Mouse (Mus musculus) urinary bladder, adult 2 months (tissue): Measurements from ENCODE around the gene Slc6a5. TPM values are rescaled to one million over a fixed set of nuclear protein-coding genes. Genes with fewer than 3 reads are reported as not detected.
"Not testable (repeated sequence)": the region's sequence is repeated elsewhere in the genome, so short reads cannot be mapped to it uniquely, and the experiment has no call there.

ENCODE experiments used
- DNase-seq: peaks from one replicate; pipeline ENCODE4 v3.0.0; 2022; ENCODE audit warnings: low spot score
- polyA plus RNA-seq: library from polyadenylated mRNA; depleted of rRNA; stranded (reverse); fragments of >200 nt; gene quantifications from 2 replicates; pipeline ENCODE4 v1.2.3, GENCODE M21; 2012

Gene Slc6a5
- polyA plus RNA-seq, 1 experiment, result not detected

DNA sequence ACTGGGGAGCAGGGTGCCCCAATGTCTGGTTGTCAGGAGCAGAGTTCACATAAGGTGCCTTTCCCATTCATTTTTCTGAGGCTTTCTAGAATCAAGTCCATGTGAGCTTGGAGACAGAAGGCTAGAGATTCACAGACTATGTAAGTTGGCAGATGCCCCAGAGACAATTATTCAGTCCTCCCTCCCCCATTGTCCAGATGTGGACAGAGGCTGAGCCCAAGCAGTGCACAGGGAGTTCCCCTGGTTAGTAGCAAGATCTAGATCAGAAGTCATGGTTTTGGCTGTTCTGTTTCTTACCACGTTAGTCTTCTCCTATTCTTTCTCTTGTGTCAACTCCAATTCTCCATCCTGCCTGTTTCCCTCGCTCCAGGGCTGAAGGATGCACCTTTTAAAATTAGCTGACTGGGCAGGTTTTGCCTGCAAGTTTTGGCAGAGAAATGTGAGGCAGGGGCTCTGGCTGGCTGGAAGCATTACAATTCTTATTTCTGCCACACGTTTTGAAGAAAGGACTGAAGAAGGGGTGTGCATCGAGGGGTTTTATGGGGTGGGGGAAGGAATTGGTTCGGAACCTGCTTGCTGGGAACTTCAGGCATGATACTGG, 3.9 kb downstream of the Slc6a5 start:
- DNase-seq, result no peak

DNA sequence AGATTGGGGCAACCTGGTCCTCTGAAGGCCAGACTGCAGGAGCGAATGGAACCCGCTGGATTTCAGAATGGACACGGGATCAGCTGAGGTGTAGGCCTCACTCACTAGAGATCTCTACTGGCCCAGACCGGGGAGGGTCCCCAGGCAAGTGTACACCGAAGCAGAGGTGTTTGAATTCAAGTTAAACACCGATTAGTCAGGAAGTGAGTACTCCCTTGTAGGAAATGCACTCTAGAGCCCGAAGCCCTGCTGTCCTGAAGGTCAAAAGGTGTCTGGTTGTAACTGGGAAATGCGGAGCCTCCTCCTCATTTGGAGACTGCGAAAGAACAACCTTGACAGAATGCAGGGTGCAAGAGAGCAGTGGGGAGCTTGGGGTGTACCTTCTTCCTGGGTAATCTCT, 5.0 kb downstream of the Slc6a5 start:
- DNase-seq, result no peak

DNA sequence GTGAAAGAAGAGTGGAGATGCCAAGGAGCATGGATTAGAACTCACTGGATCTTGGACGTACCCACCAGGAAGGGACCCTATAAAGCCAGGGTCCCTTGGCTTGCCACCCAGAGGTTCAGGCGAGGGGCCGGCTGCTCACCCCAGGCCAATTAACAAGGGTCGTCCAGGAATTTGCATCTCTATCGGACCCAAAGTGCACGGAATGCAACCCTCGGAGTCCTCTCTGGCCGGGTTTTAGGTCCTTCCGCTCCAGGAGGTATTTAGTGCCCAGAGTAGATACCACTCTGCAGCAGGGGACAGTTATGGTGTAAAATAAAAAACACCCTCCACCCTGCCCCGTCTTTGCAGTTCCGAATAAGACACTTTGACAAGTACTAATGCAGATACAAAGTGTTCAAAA, 5.5 kb downstream of the Slc6a5 start:
- DNase-seq, result no peak

DNA sequence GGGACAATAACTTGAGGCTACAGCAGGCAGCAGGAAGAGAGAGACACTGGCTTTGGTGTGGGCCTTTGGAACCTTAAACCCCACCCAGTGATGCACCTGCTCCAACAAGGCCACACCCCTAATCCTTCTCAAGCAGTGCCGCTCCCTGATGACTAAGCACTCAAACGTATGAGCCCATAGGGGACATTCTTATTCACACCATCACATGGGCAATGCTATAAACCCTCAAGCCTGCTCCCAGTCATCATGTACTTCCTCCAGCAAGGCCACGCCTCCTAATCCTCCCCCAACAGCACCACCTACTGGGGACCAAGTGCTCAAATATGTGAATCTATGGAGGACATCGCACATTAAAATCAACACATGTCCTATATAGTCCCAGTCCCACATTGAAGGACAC, 9.5 kb downstream of the Slc6a5 start:
- no peak for DNase-seq

DNA sequence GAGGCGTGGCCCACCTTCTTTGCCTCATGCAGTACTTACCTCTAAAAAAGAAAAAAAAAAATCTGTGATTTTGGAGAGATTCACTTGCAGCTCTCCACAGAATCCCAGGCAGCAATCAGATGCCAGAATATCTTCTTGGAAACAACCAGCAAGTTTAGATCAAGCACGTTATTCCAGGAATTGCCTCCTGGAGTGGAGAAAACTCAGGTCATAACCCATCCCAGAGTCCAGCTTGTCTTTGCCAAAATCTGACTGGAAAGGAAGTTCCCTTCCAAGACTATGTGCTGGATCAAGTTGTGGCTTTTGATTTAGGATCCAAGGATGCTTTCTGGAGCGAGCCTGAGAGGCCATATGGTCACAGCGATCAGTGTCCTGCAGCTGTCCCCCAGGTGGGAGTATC, 10.8 kb downstream of the Slc6a5 start:
- DNase-seq, result no peak

DNA sequence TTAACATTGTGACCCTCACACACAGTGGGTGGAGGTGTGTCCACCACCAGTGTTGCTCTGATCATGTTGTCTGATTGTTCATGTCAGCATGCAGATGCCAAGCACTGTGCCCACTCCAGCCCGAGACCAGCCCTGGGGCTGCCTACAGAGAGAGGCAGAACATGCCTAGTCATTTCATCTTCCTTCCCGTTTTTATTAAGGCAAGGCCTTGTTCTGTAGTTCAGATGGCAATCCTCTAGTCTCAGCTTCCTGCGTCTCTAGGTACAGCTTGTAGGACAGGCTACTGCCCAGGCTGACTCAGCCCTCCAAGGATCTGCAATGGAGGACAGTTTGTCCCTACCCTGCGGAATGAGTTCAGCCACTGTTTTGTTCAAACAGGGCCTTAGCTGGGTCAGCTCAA, 13.0 kb downstream of the Slc6a5 start:
- no peak for DNase-seq

DNA sequence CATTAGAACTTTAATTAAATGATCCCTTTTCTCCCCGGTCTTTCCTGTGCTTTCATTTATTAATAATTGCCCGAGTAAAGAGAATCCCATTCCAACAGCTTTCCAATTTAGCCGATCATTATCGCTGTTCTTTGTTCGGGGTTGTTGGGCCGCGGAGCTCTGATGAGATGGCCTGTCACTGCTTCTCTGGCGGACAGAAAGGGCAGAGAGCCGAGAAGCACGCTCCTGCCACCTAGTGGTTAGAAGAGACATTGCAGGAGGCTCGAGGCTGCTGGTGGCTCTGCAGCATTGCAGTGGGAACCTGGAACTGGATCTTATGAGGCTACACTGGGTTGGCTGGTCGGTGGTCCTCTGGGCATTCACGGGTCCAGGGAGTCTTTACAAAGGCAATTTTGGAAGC, 13.4 kb downstream of the Slc6a5 start:
- peak; percentile 43 for DNase-seq

DNA sequence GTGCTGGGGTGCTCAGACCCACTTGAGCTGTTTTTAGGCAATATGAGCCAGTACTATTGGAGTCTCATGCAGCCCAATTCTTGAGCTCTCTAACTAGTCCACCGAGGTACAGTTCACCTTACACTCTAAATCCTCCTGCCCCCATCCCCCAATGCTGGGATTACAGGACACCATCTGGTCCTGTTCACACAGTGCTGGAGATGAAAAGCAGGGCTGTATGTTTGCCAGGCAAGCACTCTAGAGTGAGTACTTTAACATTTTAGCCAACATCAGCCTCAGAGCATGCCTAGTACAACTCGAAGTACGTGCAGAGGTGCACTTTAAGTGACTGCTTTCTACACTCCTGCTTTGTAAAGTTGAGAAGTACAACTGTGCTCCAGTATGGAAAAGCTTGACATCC, 18.6 kb downstream of the Slc6a5 start:
- DNase-seq, result no peak

DNA sequence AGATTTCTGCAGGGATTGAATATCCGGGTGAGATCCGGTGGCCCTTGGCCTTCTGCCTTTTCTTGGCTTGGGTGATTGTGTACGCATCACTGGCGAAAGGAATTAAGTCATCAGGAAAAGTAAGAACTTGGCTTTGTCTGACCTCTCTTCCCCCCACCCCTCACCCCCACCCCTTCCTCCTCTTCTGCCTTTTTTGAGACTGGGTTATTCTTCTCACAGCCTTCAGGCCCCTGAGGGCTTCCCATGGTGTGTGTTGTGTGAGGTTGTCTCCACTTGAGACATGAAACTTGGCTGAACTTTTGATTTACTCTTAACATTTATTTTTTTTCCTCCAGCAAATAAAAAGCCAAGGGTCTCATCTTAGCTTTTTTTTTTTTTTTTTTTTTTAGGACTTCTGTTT, 20.1 kb downstream of the Slc6a5 start:
- no peak for DNase-seq

DNA sequence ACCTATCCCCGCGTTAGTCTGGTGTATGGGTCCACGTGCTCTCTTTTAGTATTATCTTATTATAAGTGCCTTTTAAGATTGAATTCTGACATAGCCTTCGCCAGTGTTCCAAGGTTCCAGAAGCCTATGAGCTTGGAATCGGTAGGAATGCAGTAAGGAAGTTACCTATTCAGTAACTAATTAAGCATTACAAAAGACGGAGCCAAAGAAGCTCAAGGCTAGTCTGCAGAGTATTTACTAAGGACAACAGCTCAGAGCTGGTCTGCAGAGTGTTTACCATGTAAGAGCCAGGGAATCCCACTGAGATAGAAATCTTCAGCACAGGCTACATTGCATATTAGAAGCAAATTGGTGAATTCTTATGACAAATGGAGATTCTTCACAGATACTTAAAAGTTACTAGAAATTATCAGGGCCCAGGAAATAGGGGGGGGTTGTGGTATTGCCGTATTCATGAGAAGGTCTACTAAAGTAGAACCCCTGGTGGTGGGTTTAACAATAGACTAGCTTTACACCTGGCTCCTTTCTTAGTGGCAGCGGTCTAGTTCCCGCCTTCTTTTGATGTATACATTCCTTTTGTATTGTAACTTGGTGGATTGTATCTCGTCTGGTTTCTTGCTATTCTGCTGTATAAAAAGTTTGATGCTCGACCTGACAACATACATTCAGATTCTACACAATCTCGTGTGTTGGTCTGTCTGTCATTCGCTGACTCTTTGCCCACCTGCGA, 23.6 kb downstream of the Slc6a5 start:
- DNase-seq, result not testable (repeated sequence)

DNA sequence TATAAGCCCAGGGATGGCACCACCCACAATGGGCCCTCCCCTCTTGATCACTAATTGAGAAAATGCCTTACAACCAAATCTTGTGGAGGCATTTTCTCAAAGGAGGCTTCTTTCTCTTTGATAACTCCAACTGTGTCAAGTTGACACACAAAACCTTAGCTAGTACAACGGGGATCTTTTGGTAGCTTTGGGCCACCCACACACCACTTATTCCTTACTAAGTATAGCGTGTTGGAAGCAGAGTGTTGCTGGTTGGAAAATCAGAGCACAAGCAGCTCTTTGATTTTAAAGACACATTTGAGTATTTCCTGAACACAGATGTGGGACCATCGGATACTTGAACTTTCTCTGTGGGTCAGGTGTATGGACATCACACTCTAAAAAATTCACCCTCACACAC, 26.9 kb downstream of the Slc6a5 start:
- DNase-seq, result no peak

DNA sequence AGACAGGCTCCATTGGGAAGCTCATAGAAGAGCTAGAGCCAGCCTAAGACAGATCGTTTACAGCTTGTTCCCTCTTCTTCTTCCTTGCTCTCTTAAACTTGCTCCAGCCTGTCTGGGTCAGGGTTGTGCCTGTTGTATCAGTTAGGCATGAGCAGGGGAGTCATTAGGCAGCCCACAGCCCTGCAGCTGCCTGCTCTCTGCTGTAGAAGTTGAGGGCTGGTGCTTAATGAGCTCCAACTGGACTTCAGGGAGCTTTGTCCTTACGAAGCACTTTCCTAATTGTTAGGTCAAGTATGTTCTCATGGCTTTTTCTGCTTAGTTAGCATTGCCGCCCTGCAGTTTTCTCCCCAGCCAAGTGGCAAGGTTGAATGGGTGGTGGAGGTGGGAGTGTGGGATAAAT, 32.1 kb downstream of the Slc6a5 start:
- DNase-seq, result no peak

DNA sequence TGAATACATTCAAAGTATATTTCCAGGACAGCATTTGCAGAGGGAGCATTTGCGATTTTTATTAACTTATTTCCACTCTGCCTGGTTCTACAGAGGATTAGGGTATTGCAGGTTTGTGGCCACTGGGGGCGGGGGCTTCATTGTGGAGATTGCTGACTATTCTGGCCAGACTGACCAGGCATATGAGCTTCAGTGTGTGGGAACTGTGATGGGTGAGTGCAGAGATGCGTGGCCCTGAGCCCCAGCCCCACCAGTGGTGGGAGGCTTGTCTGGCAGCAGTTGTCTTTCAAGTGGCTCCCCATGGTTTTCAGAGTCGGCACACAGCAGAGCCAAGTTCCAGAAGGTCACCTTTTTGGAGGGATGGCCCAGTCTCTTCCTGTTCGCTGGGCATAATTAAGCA, 32.5 kb downstream of the Slc6a5 start:
- DNase-seq, result no peak

DNA sequence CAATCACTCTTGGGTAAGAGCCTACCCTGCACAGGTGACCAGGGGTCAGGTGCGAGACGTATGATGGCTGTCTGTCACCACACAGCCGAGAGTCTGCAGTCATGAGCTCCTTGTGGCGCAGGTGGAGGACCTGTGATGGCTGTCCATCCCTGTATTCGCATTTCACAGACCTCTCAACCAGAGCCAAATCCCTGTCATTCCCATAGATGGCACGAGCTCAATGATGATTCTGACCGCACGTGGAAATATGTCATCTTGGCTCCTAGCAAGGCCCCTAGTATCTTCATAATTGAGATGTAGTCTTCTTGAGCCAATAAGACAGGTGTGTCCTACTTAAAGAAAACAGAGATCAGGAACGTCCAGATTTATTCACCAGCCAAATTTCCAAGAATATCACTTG, 36.7 kb downstream of the Slc6a5 start:
- no peak for DNase-seq

DNA sequence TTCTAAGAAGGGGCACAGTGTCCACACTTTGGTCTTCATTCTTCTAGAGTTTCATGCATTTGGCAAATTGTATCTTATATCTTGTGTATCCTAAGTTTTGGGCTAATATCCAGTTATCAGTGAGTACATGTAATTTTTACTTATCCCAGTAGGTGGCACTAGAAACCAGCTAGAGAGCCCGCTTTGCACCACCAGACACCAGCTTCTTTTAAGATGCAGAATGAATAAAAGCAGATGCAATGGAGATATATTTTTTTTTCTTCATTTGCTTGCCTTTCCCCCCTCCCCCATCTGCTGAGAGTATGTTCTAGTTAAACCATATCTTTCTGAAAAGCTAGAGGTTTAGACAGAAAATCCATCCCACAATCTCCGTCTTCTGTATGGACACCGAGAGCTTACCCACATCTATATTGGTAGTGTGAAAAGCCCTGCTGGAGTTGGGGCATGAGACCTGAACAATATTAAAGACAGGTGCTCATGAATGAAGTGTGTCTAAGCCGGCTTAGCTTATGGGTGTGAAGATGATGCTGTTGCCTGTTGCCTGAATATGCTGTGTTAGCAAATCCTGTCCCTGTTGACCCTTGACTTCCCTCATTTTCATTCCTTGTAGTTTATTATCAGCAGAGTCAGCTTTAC, 43.7 kb downstream of the Slc6a5 start:
- DNase-seq, result no peak

DNA sequence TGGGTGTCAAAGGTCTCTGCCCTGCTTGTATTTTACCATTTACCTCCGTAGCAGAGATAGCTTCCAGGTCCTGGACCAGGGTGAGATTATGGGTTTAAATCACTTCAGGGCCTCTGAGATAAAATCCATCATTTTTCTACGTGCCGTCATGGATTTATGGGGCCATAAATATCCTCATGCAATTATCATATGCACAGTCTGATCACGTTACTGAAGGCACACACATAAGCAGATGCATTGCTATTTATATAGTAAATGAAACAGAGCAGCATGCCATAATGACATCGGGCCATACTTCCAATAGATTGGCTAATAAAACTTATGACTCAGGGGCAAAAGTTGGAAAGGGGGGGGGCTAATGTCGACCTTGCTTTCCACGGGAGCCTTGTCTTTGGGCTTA, 44.9 kb downstream of the Slc6a5 start:
- DNase-seq, result no peak

DNA sequence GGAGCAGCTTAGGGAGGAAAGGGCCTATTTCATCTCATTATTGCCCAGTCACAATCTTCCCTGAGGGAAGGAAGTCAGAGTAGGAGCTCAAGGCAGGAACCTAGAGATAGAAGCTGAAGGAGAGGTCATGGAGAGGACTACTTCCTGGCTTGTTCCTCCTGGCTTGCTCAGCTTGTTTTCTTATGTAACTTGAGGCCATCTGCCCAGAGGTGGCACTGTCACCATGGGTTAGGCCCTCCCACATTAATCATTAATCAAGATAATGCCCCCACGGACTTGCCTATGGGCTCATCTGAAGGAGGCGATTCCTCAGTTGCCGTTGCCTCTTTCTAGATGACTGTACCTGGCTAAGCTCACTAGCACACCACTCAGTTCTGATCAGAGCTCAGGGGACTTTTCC, 47.2 kb downstream of the Slc6a5 start:
- no peak for DNase-seq

DNA sequence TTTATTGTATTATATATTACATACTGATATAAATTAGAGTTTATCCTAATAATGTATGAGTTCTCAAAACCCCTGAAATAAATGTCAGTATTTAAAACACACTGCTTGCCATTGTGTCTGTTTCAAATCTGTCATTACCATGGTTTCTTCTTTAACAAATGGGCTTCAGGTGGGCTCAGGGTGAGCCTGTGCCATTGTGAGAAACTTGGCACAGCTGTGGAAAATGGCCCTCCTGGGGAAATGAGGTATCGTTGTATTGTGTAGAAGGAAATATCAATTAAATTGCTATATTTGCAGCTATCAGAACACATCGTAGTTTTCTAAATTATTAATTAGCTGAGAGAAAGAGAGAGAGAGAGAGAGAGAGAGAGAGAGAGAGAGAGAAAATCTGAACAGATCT, 53.8 kb downstream of the Slc6a5 start:
- DNase-seq, result no peak

DNA sequence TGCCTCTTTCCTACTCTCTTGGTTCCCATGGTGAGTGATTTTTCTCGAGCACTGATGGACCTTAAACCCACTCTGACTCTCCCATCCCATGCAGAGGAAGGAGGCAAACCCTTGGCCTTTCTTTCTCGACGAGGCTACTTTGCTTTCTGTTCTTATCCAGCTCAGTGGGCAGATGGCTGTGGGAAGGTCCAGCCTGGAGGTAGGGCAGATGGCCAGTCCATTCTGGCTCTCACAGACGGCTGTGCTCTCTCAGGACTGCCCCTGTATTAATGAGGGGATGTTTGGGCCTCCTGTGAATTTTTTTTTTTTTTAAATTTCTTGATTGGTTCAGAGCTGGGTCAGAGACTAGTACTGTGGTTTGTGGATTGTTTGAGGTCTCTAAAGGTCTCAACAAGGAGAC, 59.6 kb downstream of the Slc6a5 start:
- DNase-seq, result no peak

DNA sequence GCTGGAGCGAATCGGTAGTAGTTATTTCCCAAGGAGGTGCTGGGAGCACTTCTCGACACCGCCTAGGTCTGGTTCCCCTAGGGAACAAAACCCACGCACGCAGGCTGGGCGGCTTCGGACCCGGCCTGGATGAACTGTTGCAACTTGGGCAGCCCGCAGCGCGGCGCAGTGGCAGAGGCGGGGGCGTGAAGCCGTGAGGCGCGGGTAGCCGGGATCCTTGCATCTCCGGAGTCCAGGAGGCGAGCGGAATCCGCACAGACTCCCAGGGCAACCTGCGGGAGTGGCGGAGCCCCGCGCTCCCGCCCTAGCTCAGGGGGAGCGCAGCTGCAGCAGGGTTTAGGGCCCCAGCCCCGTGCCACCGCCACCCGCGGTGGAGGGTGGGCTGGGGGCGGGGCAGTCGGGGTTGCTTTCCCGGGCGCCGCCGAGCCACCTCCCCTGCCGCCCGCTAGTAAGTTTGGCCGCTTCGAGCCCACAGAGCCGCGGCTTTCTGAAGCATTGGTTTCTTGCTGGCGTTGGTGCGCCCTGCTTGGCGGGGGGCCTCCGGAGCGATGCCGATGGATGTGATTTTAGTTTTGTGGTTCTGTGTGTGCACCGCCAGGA, 65.0 kb downstream of the Slc6a5 start, which contains the start of gene Nell1:
Gene Nell1 (plus strand): TSS at position 24 of the 600 bp plus-strand sequence.
- no peak for DNase-seq

DNA sequence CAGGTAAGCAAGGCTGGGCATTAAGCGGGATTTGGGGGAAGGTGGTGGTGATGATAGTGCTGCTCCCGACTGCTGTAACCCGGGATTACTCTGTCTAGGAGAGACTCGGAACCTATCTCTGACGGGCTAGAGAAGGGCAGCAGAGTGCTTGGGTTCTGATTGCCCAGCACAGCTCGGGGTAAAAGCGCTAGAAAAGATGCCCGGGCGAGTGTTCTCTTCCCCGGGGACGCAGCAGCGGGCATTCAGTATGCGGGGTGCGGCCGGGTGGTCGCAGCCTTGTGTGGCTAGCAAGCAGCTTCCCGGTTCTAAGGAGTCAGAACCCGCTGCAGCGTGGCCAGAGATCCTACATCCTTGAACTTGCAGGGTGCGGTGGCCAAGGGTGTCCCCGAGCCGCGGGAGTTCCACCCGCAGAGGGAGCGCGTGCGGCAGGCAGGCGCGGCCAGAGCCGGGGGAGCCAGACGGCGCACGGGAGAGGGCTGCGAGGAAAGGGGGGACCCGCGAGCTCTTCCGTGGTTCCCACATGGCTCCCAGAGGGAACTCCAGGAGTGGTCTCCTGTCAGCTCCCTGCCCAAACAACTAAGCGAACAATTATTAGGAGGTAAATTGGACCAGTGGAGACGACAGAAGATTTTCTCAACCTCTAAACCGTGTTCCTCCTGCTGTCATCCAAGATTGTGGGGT, 65.6 kb downstream of the Slc6a5 start:
- DNase-seq, result no peak

DNA sequence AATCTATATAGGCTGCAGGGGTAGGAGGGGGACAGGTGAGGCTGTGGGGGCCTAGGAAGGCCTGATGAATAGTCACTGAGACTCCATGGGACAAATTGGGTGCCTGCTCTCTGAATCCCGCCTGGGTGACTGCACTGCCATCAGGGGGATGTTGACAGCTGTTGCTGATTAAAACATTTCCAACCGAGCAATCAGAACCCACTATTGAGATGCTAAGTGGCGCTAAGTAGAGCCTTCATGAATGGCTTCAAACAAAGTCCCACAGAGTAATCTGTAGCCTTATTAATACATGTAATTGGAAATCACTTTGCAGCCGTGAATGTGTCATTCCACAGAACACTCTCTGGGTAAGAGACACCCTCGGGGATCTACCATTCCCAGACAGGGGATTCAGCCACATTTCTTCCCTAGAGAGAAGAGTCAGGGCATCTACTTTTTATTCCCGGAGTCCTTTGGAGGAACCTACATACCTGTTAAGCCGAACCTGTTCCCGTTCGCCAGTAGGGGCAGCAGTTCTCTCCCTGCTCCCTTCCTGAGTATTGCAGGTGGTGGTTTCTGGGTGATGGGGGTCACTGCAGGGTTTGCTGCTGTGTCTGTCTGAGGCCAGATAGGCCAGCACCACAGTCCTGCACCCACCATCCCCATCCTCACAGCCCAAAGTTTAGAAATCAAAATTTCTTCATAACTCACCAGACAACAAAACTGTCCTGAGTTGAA, 71.7 kb downstream of the Slc6a5 start:
- DNase-seq, result no peak
